Mouse (Mus musculus) heart, postnatal 10 days (tissue): ENCODE measurements around the gene Psme3. TPM values are rescaled to one million over a fixed set of nuclear protein-coding genes. Genes with fewer than 3 reads are reported as not detected.

ENCODE experiments used
- DNase-seq, 2 experiments: peaks; one replicate each; pipeline ENCODE4 v3.0.0; 2021
- intact Hi-C: fragments of 180-260 bp; cut with DNase I; formaldehyde crosslinking; loops from one replicate; pipeline ENCODE4 v1.15.1; 2025
- total RNA-seq, 2 experiments: library from RNA; stranded (reverse); gene quantifications; 2 replicates each; pipeline ENCODE4 v1.2.3; 2021

The Psme3 gene
- 10 to 100 TPM; 74.9 to 90.0 TPM for total RNA-seq

DNA sequence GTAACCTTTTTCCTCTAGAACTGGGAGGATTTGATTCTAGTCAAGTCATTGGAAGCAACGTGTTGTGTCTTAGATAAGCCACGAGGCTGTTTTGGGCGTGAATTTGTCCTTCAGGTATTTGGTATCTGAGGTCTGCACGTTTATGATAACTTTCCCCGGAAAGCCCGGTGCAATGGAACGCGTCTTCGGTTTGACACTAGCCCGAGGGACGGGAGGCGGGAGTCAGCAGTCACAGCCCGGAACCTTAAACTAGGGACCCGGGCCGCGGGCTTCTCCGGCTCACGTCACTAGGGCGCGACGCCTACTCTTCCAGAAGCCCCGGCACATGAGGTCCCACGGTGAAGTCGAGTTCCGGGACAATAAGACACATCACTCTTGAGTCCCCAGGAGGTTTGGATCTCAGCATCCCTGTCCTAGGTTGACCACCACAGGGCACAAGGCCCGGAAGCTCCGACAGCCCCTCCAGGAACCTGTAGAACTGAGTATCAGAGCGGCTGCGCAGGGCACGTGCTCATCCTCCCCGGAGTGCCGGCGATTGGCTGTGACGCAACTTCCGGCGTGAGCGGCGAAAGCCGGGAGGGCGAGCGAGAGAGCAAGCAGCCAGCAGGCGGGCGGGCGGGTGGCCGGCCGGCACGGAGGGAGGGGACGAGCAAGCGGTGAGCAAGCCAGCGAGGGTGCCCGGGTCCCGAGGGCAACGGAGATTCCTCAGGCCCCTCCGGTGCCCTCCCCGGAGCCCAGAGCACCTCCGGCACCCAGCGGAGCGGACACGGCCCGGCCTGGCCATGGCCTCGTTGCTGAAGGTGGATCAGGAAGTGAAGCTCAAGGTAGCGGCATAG lies at the start of gene Psme3:
Gene Psme3, plus strand, starts transcription at position 549 of the 836 bp plus-strand sequence.
- DNase-seq: peak; percentile 95 to 96
- intact Hi-C loops: no loop called here

DNA sequence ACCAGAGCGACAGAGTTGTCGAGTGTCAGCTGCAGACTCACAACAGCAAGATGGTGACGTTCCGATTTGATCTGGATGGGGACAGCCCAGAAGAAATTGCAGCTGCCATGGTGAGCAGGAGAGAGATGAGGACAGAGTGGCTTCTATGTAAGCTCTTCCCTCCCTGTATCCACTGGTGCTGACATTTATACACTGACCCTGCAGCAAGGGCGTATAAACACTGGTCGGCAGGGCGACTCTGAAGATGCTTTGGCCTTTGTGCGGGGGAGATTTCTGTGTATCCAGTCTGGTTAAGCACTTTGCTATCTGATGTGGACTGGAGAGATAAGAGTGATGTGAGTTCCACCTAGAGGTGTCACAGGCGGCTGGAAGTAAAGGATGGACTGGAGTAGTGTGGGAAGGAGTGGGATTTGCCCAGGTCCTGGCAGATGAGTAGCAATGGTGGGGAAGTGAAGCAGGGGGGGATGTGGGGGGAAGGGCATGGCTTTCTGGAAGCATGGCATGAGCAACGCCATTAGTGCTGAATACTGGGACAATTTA lies 46.4 kb upstream of the Psme3 start:
- DNase-seq: no peak
- intact Hi-C loops: no loop called here

DNA sequence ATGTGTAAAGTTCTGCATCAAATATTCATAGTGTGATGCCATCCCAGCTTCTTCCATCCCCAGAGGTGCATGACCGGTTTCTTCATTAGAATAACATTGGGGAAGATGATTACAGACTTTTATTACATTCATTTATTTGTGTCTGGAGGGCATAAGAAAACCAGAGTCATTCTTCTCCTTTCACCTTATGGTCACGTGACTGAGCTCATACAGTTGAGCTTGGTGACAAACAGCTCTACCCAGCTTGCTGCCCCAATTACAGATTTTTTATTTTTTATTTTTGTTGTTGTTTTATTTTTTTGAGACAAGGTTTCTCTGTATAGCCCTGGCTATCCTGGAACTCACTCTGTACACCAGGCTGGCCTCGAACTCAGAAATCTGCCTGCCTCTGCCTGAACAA lies 43.6 kb upstream of the Psme3 start:
- no peak for DNase-seq
- intact Hi-C loops: no loop called here

DNA sequence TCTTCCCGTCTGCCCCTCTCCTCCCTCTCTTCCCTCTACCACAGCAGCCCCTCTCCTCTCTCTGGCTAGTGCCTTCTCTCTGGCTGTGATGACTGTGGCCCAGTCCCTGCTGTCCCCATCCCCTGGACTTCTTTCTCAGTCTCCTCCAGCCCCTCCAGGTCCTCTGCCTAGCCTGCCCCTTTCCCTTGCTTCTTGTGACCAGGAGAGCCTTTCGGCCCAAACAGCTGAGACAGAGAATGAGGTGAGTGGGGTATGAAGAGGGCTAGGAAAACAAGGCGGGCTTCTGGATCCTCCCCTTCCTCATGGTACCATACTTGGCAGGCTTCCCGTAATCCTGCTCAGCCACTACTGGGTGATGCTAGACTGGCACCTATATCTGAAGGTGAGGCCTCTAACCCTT lies 40.7 kb upstream of the Psme3 start:
- intact Hi-C loops: no loop called here
- DNase-seq: no peak

DNA sequence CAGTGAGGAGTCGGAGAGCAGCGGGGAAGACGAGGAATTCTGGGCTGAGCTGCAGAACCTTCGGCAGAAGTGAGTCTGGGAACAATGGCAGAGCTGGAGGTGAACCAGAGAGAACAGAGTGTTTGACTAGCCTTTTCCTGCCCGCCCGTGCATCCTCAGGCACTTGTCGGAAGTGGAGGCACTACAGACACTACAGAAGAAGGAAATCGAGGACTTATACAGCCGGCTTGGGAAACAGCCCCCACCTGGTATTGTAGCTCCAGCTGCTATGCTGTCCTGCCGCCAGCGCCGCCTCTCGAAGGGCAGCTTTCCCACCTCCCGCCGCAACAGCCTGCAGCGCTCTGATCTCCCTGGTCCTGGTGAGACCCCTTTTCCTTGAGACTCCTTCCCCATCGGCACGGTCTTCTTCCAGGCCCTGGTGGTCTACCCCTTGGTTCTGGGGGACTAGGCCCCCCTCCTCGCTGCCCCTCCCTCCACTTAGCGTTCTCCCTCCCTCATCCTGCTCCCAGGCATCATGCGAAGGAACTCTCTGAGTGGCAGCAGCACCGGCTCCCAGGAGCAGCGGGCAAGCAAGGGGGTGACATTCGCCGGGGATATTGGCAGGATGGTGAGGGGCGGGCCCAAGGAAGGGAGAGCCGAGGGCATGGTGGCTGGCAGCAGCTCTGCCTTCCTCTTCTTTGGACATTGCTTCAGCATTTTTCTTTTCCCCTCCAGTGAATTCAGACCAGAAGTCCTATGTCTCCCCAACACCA lies 39.5 kb upstream of the Psme3 start:
- DNase-seq: no peak
- intact Hi-C loops: no loop called here

DNA sequence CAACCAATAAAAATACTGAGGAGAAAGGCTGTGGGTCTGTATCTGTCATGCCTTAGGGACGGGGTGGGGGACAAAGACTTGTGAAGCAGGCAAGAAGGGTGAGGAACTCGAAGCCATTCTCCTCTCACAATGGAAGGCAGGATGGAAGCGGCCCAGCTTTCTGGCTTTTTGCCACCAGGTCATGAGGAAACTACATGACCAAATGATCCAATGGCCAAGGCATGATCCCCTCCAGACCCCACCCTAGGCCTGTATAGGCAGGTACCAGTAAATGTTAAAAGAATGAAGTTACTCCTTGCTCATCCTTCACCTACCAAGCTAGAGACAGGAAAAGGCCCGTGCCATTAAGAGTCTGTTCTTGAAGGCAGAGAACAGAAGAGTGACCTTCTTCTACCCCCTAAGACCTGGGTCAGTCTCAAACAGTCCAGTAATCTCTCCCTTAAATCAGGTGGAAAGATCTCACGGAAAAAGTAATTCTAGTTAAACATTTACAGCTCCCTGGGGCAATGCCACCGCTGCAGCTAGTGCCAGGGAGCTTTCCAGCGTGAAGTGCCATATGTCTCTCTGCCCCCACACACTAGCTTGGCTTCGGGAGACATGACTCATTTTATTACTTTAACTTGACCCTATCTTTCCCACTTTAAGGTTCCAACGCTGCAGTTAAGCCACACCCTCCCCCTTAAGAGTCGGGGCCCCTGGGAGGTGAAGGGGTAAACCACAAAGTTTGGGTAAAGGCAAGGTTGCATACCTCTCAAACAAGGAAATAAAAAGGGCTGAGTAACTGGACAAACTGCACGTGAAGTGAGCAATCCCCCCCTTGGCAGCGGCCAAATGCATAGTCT lies 38.4 kb upstream of the Psme3 start:
- intact Hi-C loops: loop anchor here (2.0 kb wide), 1 partner anchor 25 kb away; the partner anchor contains the start of gene Vps25
- no peak for DNase-seq

DNA sequence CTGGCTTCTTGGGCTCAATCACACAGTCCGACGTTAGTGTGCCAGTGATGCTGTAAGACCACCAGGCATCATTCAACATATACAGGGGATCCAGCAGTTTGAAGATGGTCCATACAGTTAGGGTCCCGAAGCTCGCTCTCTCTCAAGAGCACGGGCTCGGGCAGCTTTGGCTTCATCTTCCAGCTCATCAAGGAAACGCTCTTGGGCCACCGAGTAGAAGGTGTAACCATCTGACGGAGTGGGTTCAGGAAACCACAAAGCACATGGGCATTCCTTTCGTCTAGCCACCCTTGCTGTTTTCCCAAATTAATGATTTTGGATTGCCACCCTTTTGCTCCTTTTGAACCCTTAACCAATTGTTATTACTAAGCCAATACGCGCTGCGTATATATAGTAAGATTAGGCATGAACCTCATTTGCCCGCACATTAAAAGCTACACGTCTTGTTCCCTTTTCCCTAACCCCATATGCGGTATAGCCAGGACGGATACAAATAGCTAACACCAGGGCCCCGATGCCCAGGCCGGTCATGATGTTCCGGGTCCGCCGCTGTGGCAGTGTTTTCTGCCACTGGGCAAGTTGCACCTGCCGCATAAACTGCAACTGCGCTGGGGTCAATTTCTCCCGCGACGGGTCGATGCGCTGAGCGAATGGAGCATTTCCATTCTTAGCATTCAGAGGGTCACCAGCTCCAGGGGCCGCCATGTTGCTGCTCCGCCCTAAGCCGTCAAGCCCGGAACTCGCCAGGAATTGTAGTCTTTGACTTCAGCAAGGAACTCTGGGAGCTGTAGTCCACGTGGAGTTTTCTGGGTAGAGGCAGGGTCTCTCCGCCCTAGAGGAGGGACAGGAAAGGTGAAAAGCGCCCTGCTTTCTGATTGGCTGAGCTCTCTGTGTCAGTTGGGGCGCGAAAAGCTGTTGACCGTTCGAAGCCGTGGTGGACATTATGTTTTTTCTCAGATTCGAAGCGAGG lies 37.5 kb upstream of the Psme3 start, which contains the start of the genes Cntd1 and Coa3:
Gene Cntd1, plus strand, starts transcription at position 790 of the 970 bp plus-strand sequence.
Gene Coa3, minus strand, starts transcription at position 892 of the 970 bp plus-strand sequence.
- DNase-seq: peak; percentile 90 to 92
- intact Hi-C loops: loop anchor here (2.0 kb wide), 1 partner anchor 26 kb away; the partner anchor contains the start of gene Vps25

DNA sequence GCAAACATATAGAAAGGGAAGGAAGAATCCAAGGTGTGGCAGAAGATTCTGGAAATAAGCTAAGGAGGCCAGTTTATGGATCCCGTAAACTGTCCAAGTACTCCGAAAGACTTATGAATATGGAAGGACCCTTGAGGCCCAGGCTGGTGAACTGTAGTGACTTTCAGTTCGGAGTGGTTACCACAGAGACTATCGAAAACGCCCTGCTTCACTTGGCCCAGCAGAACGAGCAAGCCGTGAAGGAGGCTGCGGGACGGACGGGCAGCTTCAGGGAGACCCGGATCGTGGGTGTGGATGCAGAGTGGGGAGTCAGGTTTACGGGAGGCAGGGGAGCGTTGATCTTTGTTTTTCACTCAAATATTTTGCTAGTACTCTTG lies 36.8 kb upstream of the Psme3 start:
- DNase-seq: no peak
- intact Hi-C loops: loop anchor here (2.0 kb wide), 1 partner anchor 26 kb away; the partner anchor contains the start of gene Vps25

DNA sequence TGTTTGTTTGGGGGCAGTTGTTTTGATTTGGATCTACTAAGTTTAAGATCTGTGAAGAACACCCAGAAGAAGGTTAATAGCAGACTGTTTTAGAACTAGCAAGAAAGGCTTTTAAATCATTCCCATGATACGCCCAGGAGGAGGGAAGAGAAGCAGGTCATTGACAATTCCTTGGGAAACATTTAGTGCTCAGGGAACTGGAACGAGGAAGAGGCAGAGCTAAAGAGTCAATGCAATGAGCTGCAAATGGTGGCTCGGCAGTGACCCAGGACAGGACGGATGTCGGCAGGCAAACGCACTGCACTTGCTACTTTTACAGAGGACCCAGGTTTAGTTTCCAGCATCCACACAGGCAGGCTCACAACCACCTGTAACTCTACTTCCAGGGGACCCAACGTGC lies 35.2 kb upstream of the Psme3 start:
- intact Hi-C loops: no loop called here
- no peak for DNase-seq

DNA sequence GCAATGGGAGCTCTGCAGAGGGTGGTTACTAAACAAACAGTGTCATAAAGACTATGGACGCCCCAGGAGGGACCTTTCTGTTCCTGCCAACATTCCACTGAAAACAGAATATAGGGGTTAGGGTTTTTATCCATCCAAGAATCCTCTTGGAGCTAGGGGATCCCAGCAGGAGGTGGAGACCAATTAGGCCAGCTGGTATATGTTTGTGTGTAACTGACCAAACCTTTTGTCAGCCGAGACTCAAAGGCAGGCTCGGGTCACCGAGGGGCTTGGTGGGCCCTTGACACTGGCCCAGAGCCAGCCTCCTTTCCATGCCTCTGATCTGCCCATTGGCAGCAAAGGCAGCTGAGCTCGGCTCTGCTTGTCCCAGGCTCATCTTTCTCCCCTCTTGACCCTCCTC lies 33.1 kb upstream of the Psme3 start:
- DNase-seq: no peak
- intact Hi-C loops: no loop called here

DNA sequence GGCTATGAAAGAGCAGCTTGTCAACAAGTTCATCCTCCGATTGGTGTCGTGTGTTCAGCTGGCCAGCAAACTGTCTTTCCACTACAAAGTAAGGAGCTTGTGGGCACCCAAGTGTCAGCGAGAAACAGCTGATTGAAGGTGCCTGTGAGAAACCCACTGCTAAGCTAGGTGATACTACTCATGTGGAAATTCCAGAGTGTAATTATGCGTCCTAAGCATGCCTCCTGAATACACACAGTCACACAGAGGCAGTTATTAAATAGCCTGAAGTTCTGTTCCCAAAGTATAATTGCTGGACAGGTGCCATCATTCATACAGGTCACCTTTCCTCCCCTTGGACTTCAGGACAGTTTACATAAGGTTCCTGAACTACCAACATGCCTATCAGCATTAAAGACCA lies 32.2 kb upstream of the Psme3 start:
- intact Hi-C loops: no loop called here

DNA sequence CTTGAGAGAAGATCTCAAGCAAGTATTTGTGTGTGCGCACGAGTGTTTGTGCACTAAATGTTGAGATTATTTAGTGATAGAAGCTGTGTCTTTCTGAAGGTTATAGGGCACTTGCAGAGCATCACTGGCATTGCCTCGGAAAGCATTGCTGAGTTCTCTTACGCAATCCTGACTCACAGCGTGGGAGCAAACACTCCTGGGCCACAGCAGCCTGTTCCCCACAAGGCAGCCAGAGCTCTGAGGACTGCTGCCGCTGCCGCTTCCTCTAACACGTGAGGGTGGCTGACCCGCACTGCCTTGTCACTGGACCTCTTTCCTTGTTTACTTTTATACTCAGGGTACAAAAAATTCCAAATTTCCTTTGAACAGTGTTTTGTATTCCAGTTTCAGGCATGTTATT lies 28.7 kb upstream of the Psme3 start:
- no peak for DNase-seq
- intact Hi-C loops: no loop called here

More for the DNA sequence above, 32.2 kb upstream of the Psme3 start:
- no peak for DNase-seq

DNA sequence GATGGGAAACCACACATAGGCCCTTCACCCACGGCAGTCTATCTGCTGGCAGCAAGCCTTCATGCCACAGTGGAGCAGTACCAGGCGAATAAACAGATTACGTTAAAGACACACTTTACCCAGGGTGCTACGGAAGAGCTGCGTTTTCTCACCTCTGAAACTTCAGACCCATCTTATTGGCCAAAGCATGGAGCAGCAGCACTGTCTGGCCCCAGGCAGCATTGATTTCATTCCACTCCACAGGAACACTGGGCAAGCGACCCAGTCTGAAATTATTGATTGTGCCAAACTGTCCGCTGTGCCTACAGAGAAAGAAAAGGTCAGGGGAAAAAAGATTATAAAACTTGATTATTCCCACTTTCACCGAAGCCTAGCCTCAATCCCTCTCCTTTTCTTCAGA lies 24.8 kb upstream of the Psme3 start:
- no peak for DNase-seq
- intact Hi-C loops: no loop called here

DNA sequence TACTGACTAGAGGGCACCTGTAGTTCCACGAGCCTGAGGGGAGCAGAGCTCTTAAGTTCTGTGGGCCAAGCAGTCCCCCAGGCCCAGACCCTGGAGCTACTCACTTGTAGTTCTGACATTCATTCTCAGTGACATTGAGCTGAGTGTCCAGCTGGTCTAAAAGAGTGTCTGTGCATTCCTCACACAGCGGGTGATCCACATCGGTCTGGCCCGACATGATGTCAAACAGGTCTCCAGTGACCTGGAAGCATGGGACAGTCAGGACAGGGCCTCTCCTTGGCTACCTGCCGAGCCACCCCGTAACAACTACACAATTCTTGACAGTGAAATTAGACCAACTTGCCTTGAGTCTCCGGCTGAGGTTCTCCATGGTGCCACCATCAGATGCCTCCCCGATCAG lies 20.8 kb upstream of the Psme3 start:
- intact Hi-C loops: no loop called here
- DNase-seq: no peak

DNA sequence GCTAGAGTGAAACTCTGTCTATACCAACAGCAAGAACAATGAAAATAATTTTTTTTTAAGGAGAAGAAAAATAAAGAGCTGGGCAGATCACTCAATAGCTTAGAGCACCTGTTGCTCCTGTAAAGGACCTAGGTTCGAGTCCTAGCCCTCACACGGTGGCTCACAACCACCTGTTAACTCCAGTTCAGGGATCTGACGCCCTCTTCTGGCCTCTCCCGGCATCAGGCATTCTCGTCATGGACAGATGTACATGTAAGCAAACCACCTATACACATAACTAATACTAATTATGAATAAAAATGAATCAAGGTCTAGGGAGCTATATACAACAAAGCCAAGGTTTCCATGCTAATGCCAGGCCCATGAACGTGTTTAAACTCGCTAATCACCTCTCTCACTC lies 15.1 kb upstream of the Psme3 start:
- intact Hi-C loops: loop anchor here (10.0 kb wide), 1 partner anchor 206 kb away; the partner anchor contains the start of gene Psmc3ip

DNA sequence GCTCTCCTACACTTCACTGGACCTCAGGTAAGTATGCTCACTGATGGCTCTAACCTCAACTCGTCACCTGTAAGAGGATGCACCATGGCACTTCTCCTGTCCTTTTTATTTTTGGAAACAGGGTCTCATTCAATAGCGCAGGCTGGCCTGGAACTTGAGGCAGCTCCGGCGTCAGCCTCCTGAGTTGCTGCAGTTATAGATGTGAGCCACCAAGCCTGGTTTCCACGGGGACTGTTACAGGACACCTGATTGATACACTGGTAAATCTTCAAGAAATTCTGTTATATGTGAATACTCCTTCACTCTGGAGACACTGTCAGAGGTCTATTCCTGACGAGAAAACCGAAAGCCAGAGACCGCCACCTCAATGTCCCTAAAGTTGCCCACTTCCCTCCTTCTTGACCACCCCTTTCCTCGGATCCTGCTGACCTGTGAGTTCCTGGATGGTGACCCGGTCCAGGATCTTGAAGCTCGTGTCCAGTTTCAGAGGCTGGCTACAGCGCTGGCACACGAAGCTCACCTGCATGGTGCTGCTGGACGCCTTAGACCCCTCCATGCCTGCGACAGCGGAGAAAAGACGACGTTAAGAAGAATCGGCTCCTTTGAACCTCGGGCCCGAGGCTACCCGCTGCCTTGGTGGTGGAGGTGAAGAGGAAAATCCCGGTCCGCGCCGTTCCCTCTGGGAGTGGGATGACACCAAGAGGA lies 14.6 kb upstream of the Psme3 start:
- intact Hi-C loops: loop anchor here (1.0 to 10.0 kb wide), 3 partner anchors 49 to 207 kb away; partner anchors contain the start of genes Psmc3ip and Vps25
- DNase-seq: no peak

More for the DNA sequence above, 15.1 kb upstream of the Psme3 start:
- DNase-seq: no peak

DNA sequence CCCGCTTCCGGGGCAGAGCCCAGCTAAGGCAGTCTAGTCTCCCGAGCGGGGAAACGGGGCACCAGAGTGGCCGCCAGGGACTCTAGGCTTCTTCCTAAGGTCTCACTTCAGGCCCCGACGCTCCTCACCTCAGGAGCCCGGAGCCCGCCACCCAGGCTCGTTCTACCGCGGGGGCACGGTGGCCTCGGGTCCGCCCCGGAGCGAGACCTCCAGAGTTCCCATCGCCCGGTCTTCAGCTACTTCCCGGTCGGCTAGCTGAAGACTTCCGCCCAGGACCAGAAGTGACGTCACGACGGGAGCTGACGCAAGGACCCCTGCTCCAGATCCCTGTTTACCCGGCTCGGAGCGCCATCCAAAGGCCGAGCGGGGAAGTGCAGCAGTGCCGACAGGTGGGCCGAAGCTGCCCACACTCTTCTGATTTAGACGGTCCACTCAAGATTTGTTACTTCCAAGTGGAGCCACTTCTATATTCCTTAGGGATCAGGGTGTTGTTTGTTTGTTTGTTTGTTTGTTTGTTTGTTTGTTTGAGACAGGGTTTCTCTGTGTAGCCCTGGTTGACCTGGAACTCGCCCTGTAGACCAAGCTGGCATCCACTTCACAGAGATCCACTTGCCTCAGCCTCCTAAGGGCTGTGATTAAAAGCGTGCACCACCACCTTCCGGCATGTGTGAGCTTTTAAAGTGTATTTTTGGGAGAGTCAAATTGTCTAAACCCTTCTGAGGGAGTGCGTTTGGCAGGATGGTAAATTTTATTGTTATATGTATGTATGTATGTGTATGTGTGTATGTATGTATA lies 13.8 kb upstream of the Psme3 start, which contains the start of gene Becn1:
Gene Becn1, minus strand, starts transcription at position 283 of the 795 bp plus-strand sequence.
- DNase-seq: peak; percentile 96 to 99
- intact Hi-C loops: loop anchor here (1.0 to 10.0 kb wide), 3 partner anchors 49 to 207 kb away; partner anchors contain the start of genes Psmc3ip and Vps25
